Mouse (Mus musculus): ENCODE data around the gene Fuca2. TPM values are rescaled to one million over a fixed set of nuclear protein-coding genes. Genes with fewer than 3 reads are reported as not detected.

Gene Fuca2
- polyA plus RNA-seq, 1 experiment, result 11.1 TPM

DNA sequence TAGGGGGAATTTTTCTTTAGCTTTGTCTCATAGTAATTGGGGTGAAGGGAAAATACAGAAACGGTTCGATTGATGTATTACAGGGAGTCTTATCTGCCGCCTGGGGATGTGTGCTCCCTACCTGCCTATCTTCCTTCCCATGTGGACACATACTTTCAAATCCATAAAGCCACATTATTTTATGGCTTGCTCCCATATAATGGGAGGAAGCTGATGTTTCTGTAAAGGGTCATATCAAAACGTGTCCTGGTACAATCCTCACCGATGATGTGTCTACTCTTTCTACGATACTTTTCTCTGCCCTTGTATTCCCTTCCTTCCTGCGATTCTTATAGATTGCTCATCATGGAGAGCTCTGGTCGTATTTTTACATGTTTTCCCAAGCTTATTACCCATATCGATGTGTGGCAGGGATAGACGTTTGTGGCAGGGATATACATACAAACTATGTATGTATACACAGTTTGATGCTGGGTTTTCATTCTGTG, 54.2 kb downstream of the Fuca2 start:
- Histone ChIP-seq H3K27ac (ENCODE audit: insufficient read depth, low read length) (no peak overlapping the region), H3K4me1 (ENCODE audit: control insufficient read depth, insufficient read depth, insufficient read length) (no peaks in the 10 kb centered on the region), H3K36me3 (ENCODE audit: control insufficient read depth, insufficient read depth, low read length) (peaks cover 2% of the 10 kb centered on the region; the same call in 1 of the 2 replicates), H3K4me3 (ENCODE audit: extremely low read depth, insufficient read depth, insufficient read length) (peak overlapping the region; percentile 89), H3K27me3 (ENCODE audit: control insufficient read depth, insufficient read depth, low read length) (no peaks in the 10 kb centered on the region)
- TF ChIP-seq POLR2A (IDR thresholded peaks at IDR 0.05; ENCODE audit: low read depth, low read length), result no peak
- no peak for TF ChIP-seq CTCF (IDR thresholded peaks at IDR 0.05; ENCODE audit: extremely low read depth, insufficient read depth, insufficient read length, insufficient replicate concordance)
- 18% methylated on average over 10 of the region's 10 CpGs for WGBS
- DNase-seq (ENCODE audit: low read depth in 1 of 2, low spot score in 2 of 2), result no peak

- no peaks in the 10 kb centered on the region for H3K27me3 ChIP-seq (ENCODE audit: control insufficient read depth, insufficient read depth, low read length)
- no peaks in the 10 kb centered on the region for H3K4me1 ChIP-seq (ENCODE audit: control insufficient read depth, insufficient read depth, insufficient read length)
- no peak overlapping the region for H3K27ac ChIP-seq (ENCODE audit: insufficient read depth, low read length)
- H3K36me3 ChIP-seq (ENCODE audit: control insufficient read depth, insufficient read depth, low read length), result peaks cover 2% of the 10 kb centered on the region; the same call in 1 of the 2 replicates
- DNase-seq (ENCODE audit: low read depth in 1 of 2, low spot score in 2 of 2), result no peak
- H3K4me3 ChIP-seq (ENCODE audit: extremely low read depth, insufficient read depth, insufficient read length), result no peak overlapping the region
- WGBS, result 90% methylated on average over 1 of the region's 1 CpGs
- no peak for TF ChIP-seq CTCF (IDR thresholded peaks at IDR 0.05; ENCODE audit: extremely low read depth, insufficient read depth, insufficient read length, insufficient replicate concordance)
- no peak for TF ChIP-seq POLR2A (IDR thresholded peaks at IDR 0.05; ENCODE audit: low read depth, low read length)
Observed at GRCm38 (mm10) chr10:13554316-13554715, 55.0 kb downstream of the Fuca2 start.

GRCm38 (mm10) chr10:13560014-13560674, 60.8 kb downstream of the Fuca2 start:
- TF ChIP-seq CTCF (IDR thresholded peaks at IDR 0.05; ENCODE audit: extremely low read depth, insufficient read depth, insufficient read length, insufficient replicate concordance) (no peak), POLR2A (IDR thresholded peaks at IDR 0.05; ENCODE audit: low read depth, low read length) (no peak)
- DNase-seq (ENCODE audit: low read depth in 1 of 2, low spot score in 2 of 2), result no peak
- no peak overlapping the region for H3K27ac ChIP-seq (ENCODE audit: insufficient read depth, low read length)
- H3K4me3 ChIP-seq (ENCODE audit: extremely low read depth, insufficient read depth, insufficient read length), result no peak overlapping the region
- no peaks in the 10 kb centered on the region for H3K4me1 ChIP-seq (ENCODE audit: control insufficient read depth, insufficient read depth, insufficient read length)
- no peaks in the 10 kb centered on the region for H3K27me3 ChIP-seq (ENCODE audit: control insufficient read depth, insufficient read depth, low read length)
- H3K36me3 ChIP-seq (ENCODE audit: control insufficient read depth, insufficient read depth, low read length), result peaks cover 15% of the 10 kb centered on the region
- 78% methylated on average over 13 of the region's 13 CpGs for WGBS

DNA sequence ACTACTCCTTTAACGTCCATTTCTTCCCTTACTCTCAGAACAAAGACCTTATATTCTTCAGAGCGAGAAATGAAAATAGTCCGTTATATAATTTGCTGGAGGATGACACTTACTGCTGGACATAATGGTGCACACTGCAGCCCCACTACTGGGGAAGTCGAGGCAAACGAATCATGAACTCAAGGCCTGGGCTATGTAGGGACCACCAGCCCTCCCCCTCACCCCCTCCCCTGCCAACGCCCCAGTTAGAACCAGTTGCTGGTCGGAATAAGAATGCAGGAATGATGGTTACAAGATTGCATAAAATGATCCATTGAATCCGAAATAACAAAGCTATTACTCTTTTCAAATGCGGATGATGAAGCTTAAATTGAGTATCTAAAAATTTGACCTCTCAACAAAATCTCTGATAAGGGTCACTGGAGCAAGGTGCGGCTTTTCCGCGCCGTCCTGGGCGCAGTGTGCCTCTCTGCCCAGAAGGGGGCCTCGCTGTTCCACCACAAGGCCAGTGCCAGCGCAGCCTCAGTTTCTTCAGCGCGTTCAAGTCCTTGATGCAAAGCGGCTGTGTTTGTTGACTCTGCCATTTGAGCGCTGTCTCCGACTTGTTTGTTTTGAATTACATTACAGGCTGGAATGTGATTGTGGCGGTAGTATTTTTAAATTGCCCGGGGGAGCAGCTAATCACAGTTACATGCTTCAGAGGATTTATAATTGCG, 65.2 kb downstream of the Fuca2 start:
- H3K4me3 ChIP-seq (ENCODE audit: extremely low read depth, insufficient read depth, insufficient read length), result no peak overlapping the region
- no peaks in the 10 kb centered on the region for H3K27me3 ChIP-seq (ENCODE audit: control insufficient read depth, insufficient read depth, low read length)
- no peak for TF ChIP-seq POLR2A (IDR thresholded peaks at IDR 0.05; ENCODE audit: low read depth, low read length)
- peak; percentile 93 for TF ChIP-seq CTCF (IDR thresholded peaks at IDR 0.05; ENCODE audit: extremely low read depth, insufficient read depth, insufficient read length, insufficient replicate concordance)
- no peaks in the 10 kb centered on the region for H3K4me1 ChIP-seq (ENCODE audit: control insufficient read depth, insufficient read depth, insufficient read length)
- peak in 1 of 2 experiments; percentile 34 for DNase-seq (ENCODE audit: low read depth in 1 of 2, low spot score in 2 of 2)
- H3K27ac ChIP-seq (ENCODE audit: insufficient read depth, low read length), result no peak overlapping the region
- 34% methylated on average over 24 of the region's 24 CpGs for WGBS
- H3K36me3 ChIP-seq (ENCODE audit: control insufficient read depth, insufficient read depth, low read length), result peaks cover 14% of the 10 kb centered on the region

DNA sequence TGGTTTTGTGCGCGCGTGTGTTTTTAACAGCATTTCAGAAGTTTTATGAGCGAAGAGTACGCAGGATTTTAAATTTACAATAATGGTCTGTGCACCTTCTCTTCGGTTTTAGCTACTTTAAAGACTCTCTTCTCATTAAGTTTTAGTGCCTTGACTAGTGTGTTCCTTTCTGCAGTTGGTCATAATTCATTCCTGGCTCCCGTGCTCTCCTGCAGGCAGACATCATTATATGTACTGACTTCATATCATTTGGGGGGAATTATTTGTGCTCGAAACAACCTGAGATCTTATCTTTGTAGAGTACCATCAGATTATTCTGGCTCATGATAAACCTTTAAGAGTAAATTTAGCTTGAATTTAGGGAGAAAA, 65.7 kb downstream of the Fuca2 start:
- no peak for DNase-seq (ENCODE audit: low read depth in 1 of 2, low spot score in 2 of 2)
- TF ChIP-seq POLR2A (IDR thresholded peaks at IDR 0.05; ENCODE audit: low read depth, low read length) (no peak), CTCF (IDR thresholded peaks at IDR 0.05; ENCODE audit: extremely low read depth, insufficient read depth, insufficient read length, insufficient replicate concordance) (no peak)
- WGBS, result 38% methylated on average over 8 of the region's 8 CpGs

GRCm38 (mm10) chr10:13566393-13566792, 67.1 kb downstream of the Fuca2 start:
- DNase-seq (ENCODE audit: low read depth in 1 of 2, low spot score in 2 of 2), result no peak
- WGBS, result 90% methylated on average over 13 of the region's 13 CpGs
- Histone ChIP-seq H3K36me3 (ENCODE audit: control insufficient read depth, insufficient read depth, low read length) (peaks cover 7% of the 10 kb centered on the region), H3K4me1 (ENCODE audit: control insufficient read depth, insufficient read depth, insufficient read length) (no peaks in the 10 kb centered on the region), H3K27me3 (ENCODE audit: control insufficient read depth, insufficient read depth, low read length) (no peaks in the 10 kb centered on the region), H3K27ac (ENCODE audit: insufficient read depth, low read length) (no peak overlapping the region), H3K4me3 (ENCODE audit: extremely low read depth, insufficient read depth, insufficient read length) (no peak overlapping the region)
- TF ChIP-seq CTCF (IDR thresholded peaks at IDR 0.05; ENCODE audit: extremely low read depth, insufficient read depth, insufficient read length, insufficient replicate concordance) (no peak), POLR2A (IDR thresholded peaks at IDR 0.05; ENCODE audit: low read depth, low read length) (no peak)

More for the DNA sequence above, 65.7 kb downstream of the Fuca2 start:
- Histone ChIP-seq H3K27ac (ENCODE audit: insufficient read depth, low read length) (no peak overlapping the region), H3K27me3 (ENCODE audit: control insufficient read depth, insufficient read depth, low read length) (no peaks in the 10 kb centered on the region), H3K4me1 (ENCODE audit: control insufficient read depth, insufficient read depth, insufficient read length) (no peaks in the 10 kb centered on the region), H3K36me3 (ENCODE audit: control insufficient read depth, insufficient read depth, low read length) (peaks cover 14% of the 10 kb centered on the region), H3K4me3 (ENCODE audit: extremely low read depth, insufficient read depth, insufficient read length) (no peak overlapping the region)

Other genes with a start within 250 kb of the Fuca2 start
- gene Phactr2, start 25.1 kb upstream of the Fuca2 start, polyA plus RNA-seq (2012; rRNA removed), result 3.5 and 4.1 TPM in 2 replicates
- gene Adat2, start 53.4 kb downstream of the Fuca2 start, polyA plus RNA-seq (2012; rRNA removed), result 2.7 and 2.9 TPM in 2 replicates
- 2.9 and 3.0 TPM in 2 replicates for gene Pex3, start 53.6 kb downstream of the Fuca2 start, polyA plus RNA-seq (2012; rRNA removed)